In genomic region chr19:38343246-38343645, GRCm38 (mm10) we compare ENCODE assay signal across 17 mouse cellular contexts.
"Had no signal": no experiment of that assay in that cellular context is flagged by ENCODE, and none has a peak within 500 bp of the region (broad histone marks: within the 10 kb centered on the region; RNA-seq: fewer than 3 reads in every experiment).

No protein-coding gene starts in this region.

- H3K27me3 ChIP-seq: neural tube, embryonic 12.5 days; neural tube, embryonic 13.5 days; neural tube, embryonic 15.5 days; stomach, embryonic 15.5 days had no signal

- H3K4me1 ChIP-seq: neural tube, embryonic 12.5 days; stomach, embryonic 15.5 days had no signal

- H3K27ac ChIP-seq: neural tube, embryonic 12.5 days; neural tube, embryonic 13.5 days; neural tube, embryonic 15.5 days; stomach, embryonic 15.5 days; stomach, postnatal 0 days had no signal

- H3K4me2 ChIP-seq: neural tube, embryonic 12.5 days; neural tube, embryonic 13.5 days; neural tube, embryonic 15.5 days; stomach, embryonic 15.5 days had no signal

- H3K4me3 ChIP-seq: neural tube, embryonic 12.5 days; neural tube, embryonic 13.5 days; neural tube, embryonic 15.5 days; stomach, embryonic 15.5 days had no signal

- H3K36me3 ChIP-seq: neural tube, embryonic 12.5 days; neural tube, embryonic 13.5 days; neural tube, embryonic 15.5 days; stomach, embryonic 15.5 days had no signal

- DNase-seq: retina, postnatal 1 day; right cerebral cortex, adult 18-20 months; right cerebral cortex, postnatal 14 days; right cerebral cortex, postnatal 25 days; right cerebral cortex, postnatal 4 days; spleen, adult 18-20 months; thymus, adult 18-20 months; thymus, adult 2 months; thymus, postnatal 14 days; thymus, postnatal 25 days; thymus, postnatal 36 days; thymus, postnatal 4 days had no signal

- H3K9me3 ChIP-seq: neural tube, embryonic 12.5 days; neural tube, embryonic 13.5 days; neural tube, embryonic 15.5 days; stomach, embryonic 15.5 days had no signal

- H3K9ac ChIP-seq: neural tube, embryonic 12.5 days; neural tube, embryonic 13.5 days; neural tube, embryonic 15.5 days; stomach, embryonic 15.5 days had no signal
